Mouse (Mus musculus): ENCODE results near the gene Csdc2. TPM values are rescaled to one million over a fixed set of nuclear protein-coding genes. Genes with fewer than 3 reads are reported as not detected.
A peak's percentile ranks its signal among the peaks of the same experiment; 100 is the strongest.

The Csdc2 gene
- polyA plus RNA-seq, 1 experiment from 2014 or later: 16.0 TPM

DNA sequence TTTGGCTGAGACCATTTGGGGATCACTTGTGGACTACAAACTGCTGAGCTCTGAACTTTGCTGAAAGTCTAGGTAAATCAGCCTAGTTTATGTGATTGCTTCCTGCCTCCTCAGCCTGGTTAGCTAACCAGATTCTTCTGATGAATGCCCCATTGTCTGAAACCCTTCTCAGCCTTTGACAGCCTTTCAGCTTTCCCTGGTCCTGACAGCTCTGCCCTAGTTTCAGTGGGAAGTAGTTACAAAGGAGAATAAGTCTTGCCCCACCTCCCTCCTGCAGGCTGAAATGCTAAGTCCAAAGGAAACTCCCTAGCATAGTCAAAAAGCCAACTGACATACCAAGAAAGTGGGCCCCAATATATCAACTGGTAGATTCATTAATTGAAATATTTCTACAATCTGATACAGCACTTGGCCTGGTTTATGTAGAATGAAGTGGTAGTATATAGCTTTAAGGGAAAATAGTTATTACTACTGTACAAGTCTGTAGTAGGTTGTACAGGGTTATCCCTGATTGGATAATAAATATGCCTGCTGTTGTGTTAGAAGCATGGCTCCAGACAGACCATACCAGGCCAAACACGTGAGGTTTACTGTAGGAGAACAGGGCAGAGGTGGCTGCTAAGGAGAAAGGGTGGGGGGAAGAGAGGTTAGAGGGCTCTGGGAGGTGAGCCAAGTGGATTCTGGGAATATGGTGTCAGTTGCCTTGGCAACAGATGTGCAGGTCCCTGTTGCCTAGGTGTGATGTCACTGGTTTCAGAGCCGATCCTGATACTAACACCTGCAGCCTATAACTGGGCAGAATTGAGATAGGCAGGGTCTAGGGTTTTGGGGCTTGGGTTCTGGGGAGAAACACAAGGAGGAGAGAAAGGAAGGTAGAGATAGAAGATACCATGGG is 49.0 kb downstream of the Csdc2 start:
- H3K4me2 ChIP-seq (ENCODE audit: low read length): no peak overlapping the region
- H3K4me1 ChIP-seq (replicated peaks; ENCODE audit: control insufficient read depth, insufficient read depth, low read length): no peaks in the 10 kb centered on the region
- H3K27me3 ChIP-seq (replicated peaks; ENCODE audit: control insufficient read depth, insufficient read depth, low read length): no peaks in the 10 kb centered on the region
- no peaks in the 10 kb centered on the region for H3K36me3 ChIP-seq (ENCODE audit: control insufficient read depth, insufficient read depth, low read length)
- no peak overlapping the region for H3K4me3 ChIP-seq (ENCODE audit: low read depth, low read length)
- 55% methylated on average over 2 of the region's 2 CpGs for WGBS
- H3K9me3 ChIP-seq (ENCODE audit: control insufficient read depth, low read length): no peaks in the 10 kb centered on the region
- H3K9ac ChIP-seq (ENCODE audit: low read length): no peak overlapping the region
- ATAC-seq (replicated peaks; ENCODE audit: low FRiP score, low TSS enrichment, low read depth) (no peak), DNase-seq (ENCODE audit: low spot score) (no peak)
- no peak overlapping the region for H3K27ac ChIP-seq (ENCODE audit: low read depth)

DNA sequence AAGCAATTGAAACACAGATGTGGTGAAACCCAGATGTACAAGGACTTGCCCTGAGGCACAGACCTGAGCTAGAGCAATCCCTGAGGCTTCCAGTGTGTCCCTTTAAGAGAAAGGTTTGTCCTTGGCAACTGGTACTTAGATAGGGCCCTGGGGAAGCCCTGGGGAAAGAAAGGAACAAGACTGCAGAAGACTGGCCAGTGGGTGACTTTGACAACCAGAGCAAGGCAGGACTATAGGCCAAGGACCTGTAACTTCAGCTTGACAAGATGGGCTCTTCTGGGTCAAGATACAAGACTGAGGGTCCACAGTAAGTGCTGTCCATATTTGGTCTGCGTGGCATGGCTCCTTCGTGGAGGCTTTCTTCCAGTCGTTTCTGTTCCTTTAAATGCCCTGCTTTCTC is 51.1 kb downstream of the Csdc2 start, which contains the start of gene Xrcc6:
Gene Xrcc6, plus strand, starts transcription at position 190 of the 400 bp plus-strand sequence.
- DNase-seq (ENCODE audit: low spot score): no peak
- 82% methylated on average over 3 of the region's 3 CpGs for WGBS
- Histone ChIP-seq H3K4me1 (replicated peaks; ENCODE audit: control insufficient read depth, insufficient read depth, low read length) (no peaks in the 10 kb centered on the region), H3K4me2 (ENCODE audit: low read length) (no peak within 1 kb of the TSS), H3K36me3 (ENCODE audit: control insufficient read depth, insufficient read depth, low read length) (0 out of 2 replicates have a peak, but pooled peaks cover 2% of the 10 kb centered on the region), H3K4me3 (ENCODE audit: low read depth, low read length) (no peak within 1 kb of the TSS), H3K27ac (ENCODE audit: low read depth) (no peak within 1 kb of the TSS), H3K9me3 (ENCODE audit: control insufficient read depth, low read length) (no peaks in the 10 kb centered on the region), H3K9ac (ENCODE audit: low read length) (no peak within 1 kb of the TSS), H3K27me3 (replicated peaks; ENCODE audit: control insufficient read depth, insufficient read depth, low read length) (no peaks in the 10 kb centered on the region)
- ATAC-seq (replicated peaks; ENCODE audit: low FRiP score, low TSS enrichment, low read depth): no peak

DNA sequence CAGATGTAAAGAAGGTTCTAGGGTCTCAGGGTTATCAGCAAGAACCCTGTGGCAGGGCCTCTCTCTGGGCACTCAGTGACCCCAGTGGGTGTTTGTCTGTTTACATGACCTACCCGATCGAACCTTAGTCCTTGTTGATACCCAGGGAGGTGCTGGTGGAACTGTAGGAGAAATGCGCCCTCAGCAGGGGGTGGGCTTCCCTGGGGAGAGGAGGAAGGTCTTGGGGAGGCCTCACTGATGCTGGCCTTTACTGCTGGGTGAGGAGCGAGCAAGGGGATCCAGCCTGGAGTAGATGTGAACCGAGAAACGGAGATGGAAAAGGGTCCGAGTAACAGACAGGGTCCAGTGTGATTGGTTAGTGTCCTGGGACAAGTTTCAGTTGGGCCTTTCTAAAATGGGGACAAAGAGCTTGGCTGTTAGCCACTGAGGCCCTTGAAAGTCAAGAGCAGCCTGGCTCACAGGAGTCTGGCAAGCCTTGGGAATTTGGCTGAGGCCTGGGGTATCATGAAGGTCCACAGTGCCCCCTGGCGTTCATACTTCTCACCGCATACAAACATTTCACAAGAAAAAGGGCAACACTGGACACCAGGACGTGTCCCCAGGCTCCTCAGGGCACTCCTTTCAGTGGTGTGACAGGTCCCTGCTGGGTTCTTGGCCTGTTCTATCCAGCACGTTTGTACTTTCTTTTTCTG is 53.0 kb downstream of the Csdc2 start:
- Histone ChIP-seq H3K9ac (ENCODE audit: low read length) (no peak overlapping the region), H3K27ac (ENCODE audit: low read depth) (no peak overlapping the region), H3K4me1 (replicated peaks; ENCODE audit: control insufficient read depth, insufficient read depth, low read length) (no peaks in the 10 kb centered on the region), H3K36me3 (ENCODE audit: control insufficient read depth, insufficient read depth, low read length) (peaks cover 18% of the 10 kb centered on the region), H3K4me3 (ENCODE audit: low read depth, low read length) (no peak overlapping the region), H3K9me3 (ENCODE audit: control insufficient read depth, low read length) (no peaks in the 10 kb centered on the region), H3K27me3 (replicated peaks; ENCODE audit: control insufficient read depth, insufficient read depth, low read length) (no peaks in the 10 kb centered on the region), H3K4me2 (ENCODE audit: low read length) (no peak overlapping the region)
- 50% methylated on average over 11 of the region's 11 CpGs for WGBS
- ATAC-seq (replicated peaks; ENCODE audit: low FRiP score, low TSS enrichment, low read depth) (no peak), DNase-seq (ENCODE audit: low spot score) (peak; percentile 94)

DNA sequence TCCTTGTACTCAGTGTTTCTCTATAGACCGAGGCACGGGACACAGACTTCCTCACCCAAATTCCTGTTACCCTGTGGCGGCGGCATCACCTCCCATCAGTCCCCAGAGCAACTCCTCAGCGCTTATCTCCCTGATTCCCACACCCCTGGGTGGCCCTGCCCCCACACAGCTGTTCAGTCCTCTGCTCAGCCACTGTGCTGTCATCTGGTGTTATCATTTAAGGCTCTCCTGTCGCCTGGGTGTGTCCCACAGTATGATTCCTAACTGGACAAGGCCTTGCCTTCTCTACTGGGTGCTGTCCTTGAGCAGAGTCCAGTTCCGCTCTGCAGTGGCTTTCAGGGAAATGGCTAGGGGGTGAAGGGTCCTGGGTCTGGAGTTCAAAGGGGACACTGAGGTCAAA is 54.0 kb downstream of the Csdc2 start:
- ATAC-seq (replicated peaks; ENCODE audit: low FRiP score, low TSS enrichment, low read depth): no peak
- DNase-seq (ENCODE audit: low spot score): no peak
- H3K27ac ChIP-seq (ENCODE audit: low read depth): no peak overlapping the region
- no peak overlapping the region for H3K4me2 ChIP-seq (ENCODE audit: low read length)
- H3K4me3 ChIP-seq (ENCODE audit: low read depth, low read length): no peak overlapping the region
- peaks cover 19% of the 10 kb centered on the region for H3K36me3 ChIP-seq (ENCODE audit: control insufficient read depth, insufficient read depth, low read length)
- no peak overlapping the region for H3K9ac ChIP-seq (ENCODE audit: low read length)
- no peaks in the 10 kb centered on the region for H3K27me3 ChIP-seq (replicated peaks; ENCODE audit: control insufficient read depth, insufficient read depth, low read length)
- H3K4me1 ChIP-seq (replicated peaks; ENCODE audit: control insufficient read depth, insufficient read depth, low read length): no peaks in the 10 kb centered on the region
- no peaks in the 10 kb centered on the region for H3K9me3 ChIP-seq (ENCODE audit: control insufficient read depth, low read length)
- 49% methylated on average over 7 of the region's 7 CpGs for WGBS

DNA sequence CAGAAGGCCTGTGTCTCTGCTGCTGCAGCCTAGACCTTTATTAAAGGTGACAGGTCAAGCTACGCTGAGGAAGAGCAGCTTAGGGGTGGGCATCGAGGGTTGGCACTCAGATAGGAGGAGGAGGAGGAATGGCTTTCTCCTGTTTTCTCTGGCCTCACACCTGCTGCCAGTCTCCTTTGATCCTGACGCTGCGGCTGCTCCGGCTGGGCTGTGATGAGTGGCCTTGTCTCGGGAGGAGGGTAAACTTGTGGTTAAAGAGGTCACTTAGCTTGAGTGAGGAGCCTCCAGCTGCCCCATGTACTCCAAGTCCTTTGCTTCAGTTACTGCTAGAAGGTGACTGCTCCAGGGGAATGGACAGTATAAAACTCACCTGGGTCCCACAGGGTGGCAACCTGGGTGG is 57.4 kb downstream of the Csdc2 start:
- peaks cover 46% of the 10 kb centered on the region for H3K36me3 ChIP-seq (ENCODE audit: control insufficient read depth, insufficient read depth, low read length)
- no peak overlapping the region for H3K9ac ChIP-seq (ENCODE audit: low read length)
- DNase-seq (ENCODE audit: low spot score): no peak
- no peaks in the 10 kb centered on the region for H3K4me1 ChIP-seq (replicated peaks; ENCODE audit: control insufficient read depth, insufficient read depth, low read length)
- no peaks in the 10 kb centered on the region for H3K27me3 ChIP-seq (replicated peaks; ENCODE audit: control insufficient read depth, insufficient read depth, low read length)
- no peak overlapping the region for H3K4me2 ChIP-seq (ENCODE audit: low read length)
- ATAC-seq (replicated peaks; ENCODE audit: low FRiP score, low TSS enrichment, low read depth): no peak
- 71% methylated on average over 6 of the region's 6 CpGs for WGBS
- H3K4me3 ChIP-seq (ENCODE audit: low read depth, low read length): no peak overlapping the region
- no peak overlapping the region for H3K27ac ChIP-seq (ENCODE audit: low read depth)
- no peaks in the 10 kb centered on the region for H3K9me3 ChIP-seq (ENCODE audit: control insufficient read depth, low read length)

Other genes with a start within 250 kb of the Csdc2 start
- 4.7 and 5.1 TPM in 2 replicates for gene Chadl, start 239.5 kb upstream of the Csdc2 start, polyA plus RNA-seq (2014; fragmentation: Nextera tagmentation; extraction: Ambion mirVana)
- gene Zc3h7b, start 191.7 kb upstream of the Csdc2 start, polyA plus RNA-seq (2014; fragmentation: Nextera tagmentation; extraction: Ambion mirVana): 30.9 and 31.2 TPM in 2 replicates
- 106 and 113 TPM in 2 replicates for gene Rangap1, start 191.2 kb upstream of the Csdc2 start, polyA plus RNA-seq (2014; fragmentation: Nextera tagmentation; extraction: Ambion mirVana)
- gene Tef, start 134.3 kb upstream of the Csdc2 start, polyA plus RNA-seq (2014; fragmentation: Nextera tagmentation; extraction: Ambion mirVana): 17.7 and 21.0 TPM in 2 replicates
- 23.0 TPM in 2 replicates for gene Tob2, start 78.0 kb upstream of the Csdc2 start, polyA plus RNA-seq (2014; fragmentation: Nextera tagmentation; extraction: Ambion mirVana)
- gene Phf5a, start 64.8 kb upstream of the Csdc2 start, polyA plus RNA-seq (2014; fragmentation: Nextera tagmentation; extraction: Ambion mirVana): 179 and 194 TPM in 2 replicates
- gene Aco2, start 64.5 kb upstream of the Csdc2 start, polyA plus RNA-seq (2014; fragmentation: Nextera tagmentation; extraction: Ambion mirVana): 171 and 178 TPM in 2 replicates
- 75.4 and 79.5 TPM in 2 replicates for gene Polr3h, start 10.5 kb upstream of the Csdc2 start, polyA plus RNA-seq (2014; fragmentation: Nextera tagmentation; extraction: Ambion mirVana)
- 25.8 and 26.6 TPM in 2 replicates for gene Pmm1, start 24.2 kb downstream of the Csdc2 start, polyA plus RNA-seq (2014; fragmentation: Nextera tagmentation; extraction: Ambion mirVana)
- not detected in 2 replicates for gene 1700029P11Rik, start 43.8 kb downstream of the Csdc2 start, polyA plus RNA-seq (2014; fragmentation: Nextera tagmentation; extraction: Ambion mirVana)
- gene Xrcc6, start 51.1 kb downstream of the Csdc2 start, polyA plus RNA-seq (2014; fragmentation: Nextera tagmentation; extraction: Ambion mirVana): 87.0 and 96.7 TPM in 2 replicates
- 24.0 and 26.7 TPM in 2 replicates for gene Desi1, start 97.1 kb downstream of the Csdc2 start, polyA plus RNA-seq (2014; fragmentation: Nextera tagmentation; extraction: Ambion mirVana)
- gene Snu13, start 110.8 kb downstream of the Csdc2 start, polyA plus RNA-seq (2014; fragmentation: Nextera tagmentation; extraction: Ambion mirVana): 301 and 329 TPM in 2 replicates
- not detected in 2 replicates for gene 4930407I10Rik, start 122.4 kb downstream of the Csdc2 start, polyA plus RNA-seq (2014; fragmentation: Nextera tagmentation; extraction: Ambion mirVana)
- not detected in 2 replicates for gene Mei1, start 133.2 kb downstream of the Csdc2 start, polyA plus RNA-seq (2014; fragmentation: Nextera tagmentation; extraction: Ambion mirVana)
- 14.2 and 15.3 TPM in 2 replicates for gene Ccdc134, start 191.2 kb downstream of the Csdc2 start, polyA plus RNA-seq (2014; fragmentation: Nextera tagmentation; extraction: Ambion mirVana)
- 136 and 144 TPM in 2 replicates for gene Srebf2, start 210.4 kb downstream of the Csdc2 start, polyA plus RNA-seq (2014; fragmentation: Nextera tagmentation; extraction: Ambion mirVana)